9 mouse cellular contexts compared by ENCODE assay signal in the genomic region with DNA sequence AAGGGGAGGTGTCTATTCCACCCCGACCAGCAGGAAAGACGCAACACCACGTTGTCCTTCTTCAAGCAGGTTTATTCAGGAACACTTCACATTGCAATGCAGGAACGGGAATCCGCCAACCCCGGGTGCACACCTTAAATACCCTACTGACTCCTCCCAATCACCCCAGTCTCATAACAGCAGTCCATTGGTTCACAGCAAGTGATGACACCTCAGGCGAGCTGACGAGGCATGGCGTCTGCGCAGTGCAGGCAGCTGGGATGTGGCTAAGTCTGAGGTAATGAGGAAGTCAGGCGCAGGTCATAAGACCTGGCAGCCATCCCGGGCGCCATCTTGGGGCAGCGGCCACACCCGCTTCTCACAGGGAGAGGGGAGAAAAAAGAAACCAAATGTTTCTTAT. TPM values are rescaled to one million over a fixed set of nuclear protein-coding genes. Genes with fewer than 3 reads are reported as not detected.
DNase-seq lines count a peak whose midpoint lies in the region; ATAC-seq and TF ChIP-seq lines count a peak whose summit lies in the region.
"Not testable (repeated sequence)": the region's sequence is repeated elsewhere in the genome, so short reads cannot be mapped to it uniquely, and the experiment has no call there.
"Had no signal": no experiment of that assay in that cellular context is flagged by ENCODE, and none has a peak within 500 bp of the region (broad histone marks: within the 10 kb centered on the region; RNA-seq: fewer than 3 reads in every experiment).

A gene (minus strand): TSS at position 101 of the 400 bp plus-strand sequence.

- not testable (repeated sequence) for H3K27me3 ChIP-seq in cerebellum, adult 2 months (ENCODE audit: control insufficient read depth, insufficient read depth, low read length); forebrain, embryonic 16.5 days (replicated peaks; ENCODE audit: control insufficient read depth, insufficient read depth, low read length); hindbrain, embryonic 16.5 days (replicated peaks; ENCODE audit: control insufficient read depth, insufficient read depth, low read length); midbrain, embryonic 15.5 days (replicated peaks); stomach, embryonic 15.5 days (replicated peaks)

- H3K4me2 ChIP-seq in forebrain, embryonic 16.5 days (ENCODE audit: low read length); hindbrain, embryonic 16.5 days (ENCODE audit: low read length); midbrain, embryonic 15.5 days; stomach, embryonic 15.5 days: not testable (repeated sequence)

- H3K36me3 ChIP-seq in forebrain, embryonic 16.5 days (ENCODE audit: control insufficient read depth, insufficient read depth); hindbrain, embryonic 16.5 days (ENCODE audit: control insufficient read depth, insufficient read depth, low read length); midbrain, embryonic 15.5 days (replicated peaks); stomach, embryonic 15.5 days: not testable (repeated sequence)

- not testable (repeated sequence) for ATAC-seq in forebrain, embryonic 16.5 days; hindbrain, embryonic 16.5 days; midbrain, embryonic 15.5 days (replicated peaks); stomach, embryonic 15.5 days (ENCODE audit: insufficient read depth, low FRiP score, low read depth)

- not testable (repeated sequence) for TF ChIP-seq POLR2A in cerebellum, adult 2 months (IDR thresholded peaks at IDR 0.05; ENCODE audit: borderline replicate concordance, insufficient read depth, low read length)

- intact Hi-C loops in left cerebral cortex, postnatal 4 days (cut with DNase I): not testable (repeated sequence)

- 96% methylated on average over 15 of the region's 15 CpGs for WGBS in cerebellum, adult 2 months
- WGBS in forebrain, embryonic 16.5 days: 95% methylated on average over 15 of the region's 15 CpGs
- WGBS in hindbrain, embryonic 16.5 days: 95% methylated on average over 15 of the region's 15 CpGs
- WGBS in midbrain, embryonic 15.5 days: 95% methylated on average over 15 of the region's 15 CpGs
- WGBS in stomach, embryonic 15.5 days: 90% methylated on average over 15 of the region's 15 CpGs

- H3K9ac ChIP-seq in forebrain, embryonic 16.5 days (replicated peaks; ENCODE audit: low read depth, low read length); hindbrain, embryonic 16.5 days (ENCODE audit: low read depth, low read length); midbrain, embryonic 15.5 days; stomach, embryonic 15.5 days: not testable (repeated sequence)

- DNase-seq in R1 (ENCODE audit: low read depth, low spot score): peak; percentile 64
- DNase-seq in cerebellum, adult 2 months; layer of hippocampus, postnatal 14 days (ENCODE audit: low spot score in 2 of 2); left cerebral cortex, postnatal 4 days: not testable (repeated sequence)

- H3K27ac ChIP-seq in cerebellum, adult 2 months (ENCODE audit: insufficient read depth, low read length); forebrain, embryonic 16.5 days (ENCODE audit: low read length); hindbrain, embryonic 16.5 days (ENCODE audit: low read depth, low read length); midbrain, embryonic 15.5 days; stomach, embryonic 15.5 days: not testable (repeated sequence)

- not testable (repeated sequence) for TF ChIP-seq CTCF in cerebellum, adult 2 months (IDR thresholded peaks at IDR 0.05; ENCODE audit: borderline replicate concordance, insufficient read depth, low read depth, low read length)

- not testable (repeated sequence) for H3K4me1 ChIP-seq in cerebellum, adult 2 months (ENCODE audit: control insufficient read depth, insufficient read depth, low read length); forebrain, embryonic 16.5 days (replicated peaks; ENCODE audit: control insufficient read depth, insufficient read depth, low read length); hindbrain, embryonic 16.5 days (ENCODE audit: control insufficient read depth, insufficient read depth, low read depth, low read length); midbrain, embryonic 15.5 days; stomach, embryonic 15.5 days

- not testable (repeated sequence) for H3K9me3 ChIP-seq in forebrain, embryonic 16.5 days (ENCODE audit: control insufficient read depth, low read length); hindbrain, embryonic 16.5 days (ENCODE audit: control insufficient read depth, low read length); midbrain, embryonic 15.5 days; stomach, embryonic 15.5 days

- H3K4me3 ChIP-seq in cerebellum, adult 2 months (replicated peaks; ENCODE audit: insufficient read depth, low read depth, low read length); forebrain, embryonic 16.5 days (replicated peaks; ENCODE audit: low read length); hindbrain, embryonic 16.5 days (ENCODE audit: low read length); midbrain, embryonic 15.5 days; stomach, embryonic 15.5 days (replicated peaks): not testable (repeated sequence)

RNA-seq across cellular contexts. Expression of the gene that starts here (rescaled TPM):
- polyA plus RNA-seq in cerebellum, adult 2 months (2012; rRNA removed): 96.6 and 108 TPM in 2 replicates
- 51.1 and 54.7 TPM in 2 replicates for polyA plus RNA-seq in forebrain, embryonic 16.5 days (2015; fragmentation: Nextera tagmentation; extraction: Ambion mirVana)
- 44.8 and 46.5 TPM in 2 replicates for polyA plus RNA-seq in hindbrain, embryonic 16.5 days (2015; fragmentation: Nextera tagmentation; extraction: Ambion mirVana)
- total RNA-seq in layer of hippocampus, postnatal 14 days (2021): 10 to 100 TPM; 26.3 to 29.3 TPM
- total RNA-seq in left cerebral cortex, postnatal 4 days (2021): 10 to 100 TPM; 47.8 to 53.4 TPM
- 31.5 and 33.2 TPM in 2 replicates for polyA plus RNA-seq in midbrain, embryonic 15.5 days (2015; fragmentation: Nextera tagmentation; extraction: Ambion mirVana)
- polyA plus RNA-seq in stomach, embryonic 15.5 days (2015; fragmentation: Nextera tagmentation; extraction: Ambion mirVana): 10.8 and 11.8 TPM in 2 replicates
- total RNA-seq: megakaryocyte-erythroid progenitor cell, adult 5-6 weeks had no signal
